In genomic region chr11:120313906-120314685, GRCm38 (mm10) we compare ENCODE assay signal across 13 mouse cellular contexts. TPM values are rescaled to one million over a fixed set of nuclear protein-coding genes. Genes with fewer than 3 reads are reported as not detected.
DNase-seq lines count a peak whose midpoint lies in the region; ATAC-seq lines count a peak whose summit lies in the region.
"Had no signal": no experiment of that assay in that cellular context is flagged by ENCODE, and none has a peak within 500 bp of the region (broad histone marks: within the 10 kb centered on the region; RNA-seq: fewer than 3 reads in every experiment).

No protein-coding gene starts in this region.

- no peak overlapping the region for H3K27ac ChIP-seq in midbrain, embryonic 11.5 days (ENCODE audit: low read depth, low read length)
- H3K27ac ChIP-seq: embryonic facial prominence, embryonic 15.5 days had no signal

- WGBS in midbrain, embryonic 11.5 days = 54% methylated on average over 6 of the region's 6 CpGs

- no peak overlapping the region for H3K4me3 ChIP-seq in midbrain, embryonic 11.5 days (ENCODE audit: low read depth, low read length)
- H3K4me3 ChIP-seq: embryonic facial prominence, embryonic 15.5 days had no signal

- DNase-seq in heart, postnatal 4 days = peak; percentile 6
- DNase-seq in heart, adult 8-10 months (ENCODE audit: low spot score) = no peak
- peak; percentile 2 for DNase-seq in urinary bladder, postnatal 14 days (ENCODE audit: low spot score)
- no peak for DNase-seq in urinary bladder, adult 2 months (ENCODE audit: low spot score)
- peak; percentile 78 for DNase-seq in midbrain, embryonic 11.5 days (ENCODE audit: low spot score, missing footprints)
- DNase-seq in thymus, postnatal 25 days = no peak
- DNase-seq in Muller cell, postnatal 12 days (ENCODE audit: inconsistent ontology term) = no peak
- DNase-seq in cerebellum, adult 9-10 months = no peak
- DNase-seq: heart, postnatal 14 days; kidney, postnatal 14 days; retina, postnatal 1 day had no signal

- no peak overlapping the region for H3K9ac ChIP-seq in midbrain, embryonic 11.5 days (ENCODE audit: low read length)
- H3K9ac ChIP-seq: embryonic facial prominence, embryonic 15.5 days; liver, embryonic 15.5 days had no signal

- H3K9me3 ChIP-seq in midbrain, embryonic 11.5 days (ENCODE audit: control insufficient read depth, low read length) = no peaks in the 10 kb centered on the region
- H3K9me3 ChIP-seq: embryonic facial prominence, embryonic 15.5 days; liver, embryonic 15.5 days had no signal

- ATAC-seq in midbrain, embryonic 11.5 days (ENCODE audit: low FRiP score) = no peak

- no peak overlapping the region for H3K4me2 ChIP-seq in midbrain, embryonic 11.5 days
- H3K4me2 ChIP-seq: embryonic facial prominence, embryonic 15.5 days had no signal

- no peaks in the 10 kb centered on the region for H3K36me3 ChIP-seq in midbrain, embryonic 11.5 days (ENCODE audit: control insufficient read depth, insufficient read depth, low read length)
- H3K36me3 ChIP-seq: embryonic facial prominence, embryonic 15.5 days; liver, embryonic 15.5 days had no signal

- H3K27me3 ChIP-seq in midbrain, embryonic 11.5 days (ENCODE audit: control insufficient read depth, insufficient read depth, low read length) = no peaks in the 10 kb centered on the region
- H3K27me3 ChIP-seq: embryonic facial prominence, embryonic 15.5 days had no signal

- H3K4me1 ChIP-seq in midbrain, embryonic 11.5 days (ENCODE audit: control insufficient read depth, insufficient read depth, low read length) = peaks cover 32% of the 10 kb centered on the region

RNA-seq across cellular contexts. Expression of gene Actg1, which starts 34.2 kb away (rescaled TPM):
- 1,000 to 10,000 TPM in 1 of 2 experiments, 100 to 1,000 TPM in 1; 930 to 1,002 TPM for total RNA-seq in heart, postnatal 4 days (2021)
- 100 to 1,000 TPM; 188 to 320 (median 251) TPM for total RNA-seq in heart, adult 8-10 months (2022)
- 1,024 and 1,454 TPM in 2 replicates for polyA plus RNA-seq in urinary bladder, adult 2 months (2012; rRNA removed)
- polyA plus RNA-seq in midbrain, embryonic 11.5 days (2014; fragmentation: Nextera tagmentation; extraction: Ambion mirVana) = 2,965 and 3,081 TPM in 2 replicates

RNA-seq across cellular contexts. Expression of gene Fscn2, which starts 47.2 kb away (rescaled TPM):
- total RNA-seq in heart, postnatal 4 days (2021) = under 1 TPM in 1 of 2 experiments, not detected in 1; 0.34 TPM
- not detected for total RNA-seq in heart, adult 8-10 months (2022)
- polyA plus RNA-seq in urinary bladder, adult 2 months (2012; rRNA removed) = 0.25 TPM in 1 of 2 replicates, not detected in the other
- 1.4 TPM in 2 replicates for polyA plus RNA-seq in midbrain, embryonic 11.5 days (2014; fragmentation: Nextera tagmentation; extraction: Ambion mirVana)
- total RNA-seq: heart, postnatal 14 days had no signal
- polyA plus RNA-seq: liver, embryonic 15.5 days had no signal

Comparison
In these comparisons a context has a peak if more than half of its experiments do, and no peak if none do; other contexts are left out.
1. DNase-seq: peak in heart, postnatal 4 days (single experiment), urinary bladder, postnatal 14 days (single experiment) and midbrain, embryonic 11.5 days (single experiment); none in heart, adult 8-10 months (single experiment), urinary bladder, adult 2 months (single experiment), thymus, postnatal 25 days (single experiment), Muller cell, postnatal 12 days (single experiment) and cerebellum, adult 9-10 months (single experiment).